Mouse (Mus musculus) adrenal gland (tissue): Measurements from ENCODE around the gene Slc5a5.

Experiments used
- intact Hi-C: fragments of 180-260 bp; cut with DNase I; formaldehyde crosslinking; loops from one replicate; pipeline ENCODE4 v1.15.1; 2025

The Slc5a5 gene

DNA sequence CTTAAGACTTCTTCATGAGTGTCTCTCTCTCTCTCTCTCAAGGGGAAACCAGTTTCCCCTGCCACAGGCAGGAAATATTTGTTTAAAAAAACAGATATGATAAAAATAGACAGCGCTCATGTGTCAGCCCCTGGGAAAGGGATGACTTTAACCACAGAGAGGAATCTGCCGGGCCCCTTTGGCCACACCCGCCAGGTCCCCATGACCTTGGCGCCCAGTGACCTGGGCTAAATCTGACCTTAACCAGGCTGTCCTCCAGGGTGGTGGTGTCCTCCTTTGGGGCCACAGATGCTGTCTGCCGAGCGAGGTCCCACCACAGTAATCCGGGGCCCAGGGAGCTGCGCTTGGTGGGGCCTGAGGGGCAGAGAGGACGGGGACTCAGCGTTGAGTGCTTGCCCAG, 7.9 kb downstream of the Slc5a5 start:
- intact Hi-C loops: no loop called here

- intact Hi-C loops: no loop called here
Observed at GRCm38 (mm10) chr8:70884186-70884585, 8.4 kb downstream of the Slc5a5 start.

DNA sequence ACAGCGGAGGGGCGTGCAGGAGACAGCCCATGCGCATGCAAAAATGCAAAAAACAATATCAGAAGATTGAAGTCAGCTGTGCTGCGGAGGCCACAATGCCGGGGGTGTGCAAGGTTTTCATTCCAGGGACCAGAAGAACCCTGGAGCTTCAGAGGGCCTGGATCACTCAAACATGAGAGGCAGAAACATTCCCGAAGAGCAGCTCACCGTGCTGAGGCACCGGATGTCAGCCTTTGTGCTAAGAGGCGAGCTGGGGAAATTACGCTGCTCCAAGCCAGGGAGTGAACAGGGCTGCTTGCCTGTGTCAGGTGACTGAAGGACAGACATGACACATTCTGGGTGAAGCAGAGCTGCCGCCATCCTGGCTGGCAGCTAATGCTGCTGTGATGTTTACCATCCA, 12.0 kb downstream of the Slc5a5 start:
- intact Hi-C loops: no loop called here

- intact Hi-C loops: no loop called here
Observed at GRCm38 (mm10) chr8:70880126-70880525, 12.4 kb downstream of the Slc5a5 start.

- intact Hi-C loops: no loop called here
Observed at GRCm38 (mm10) chr8:70879500-70879899, 13.1 kb downstream of the Slc5a5 start.

GRCm38 (mm10) chr8:70878178-70878577, 14.4 kb downstream of the Slc5a5 start:
- intact Hi-C loops: no loop called here

- intact Hi-C loops: no loop called here
Observed at GRCm38 (mm10) chr8:70876382-70876781, 16.2 kb downstream of the Slc5a5 start.

DNA sequence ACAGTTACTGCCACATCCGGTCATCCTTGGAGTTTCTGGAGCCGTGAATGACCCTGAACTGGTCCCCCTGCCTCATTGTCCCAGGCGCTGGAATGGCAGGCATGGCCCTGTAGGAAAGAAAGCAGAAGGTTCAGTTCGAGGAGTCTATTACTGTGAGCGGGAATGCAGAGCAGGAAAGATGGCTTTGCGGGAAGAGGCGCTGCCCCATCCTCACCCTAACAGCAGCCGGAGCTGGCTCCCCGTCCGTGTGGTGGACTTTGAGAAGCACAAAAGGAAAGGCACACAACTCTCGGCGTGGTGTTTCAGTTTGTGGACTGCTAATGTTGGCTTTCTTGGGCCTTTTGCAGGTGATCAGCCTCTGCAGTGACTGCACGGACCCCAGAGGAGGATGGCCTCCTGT, 18.1 kb downstream of the Slc5a5 start:
- intact Hi-C loops: loop anchor here (2.0 kb wide), 1 partner anchor 18 kb away; the partner anchor contains the start of gene Slc5a5

- intact Hi-C loops: no loop called here
Observed at GRCm38 (mm10) chr8:70873364-70873985, 19.1 kb downstream of the Slc5a5 start, which contains the start of gene Ccdc124. Ccdc124 (minus strand) TSS chr8:70873935.

DNA sequence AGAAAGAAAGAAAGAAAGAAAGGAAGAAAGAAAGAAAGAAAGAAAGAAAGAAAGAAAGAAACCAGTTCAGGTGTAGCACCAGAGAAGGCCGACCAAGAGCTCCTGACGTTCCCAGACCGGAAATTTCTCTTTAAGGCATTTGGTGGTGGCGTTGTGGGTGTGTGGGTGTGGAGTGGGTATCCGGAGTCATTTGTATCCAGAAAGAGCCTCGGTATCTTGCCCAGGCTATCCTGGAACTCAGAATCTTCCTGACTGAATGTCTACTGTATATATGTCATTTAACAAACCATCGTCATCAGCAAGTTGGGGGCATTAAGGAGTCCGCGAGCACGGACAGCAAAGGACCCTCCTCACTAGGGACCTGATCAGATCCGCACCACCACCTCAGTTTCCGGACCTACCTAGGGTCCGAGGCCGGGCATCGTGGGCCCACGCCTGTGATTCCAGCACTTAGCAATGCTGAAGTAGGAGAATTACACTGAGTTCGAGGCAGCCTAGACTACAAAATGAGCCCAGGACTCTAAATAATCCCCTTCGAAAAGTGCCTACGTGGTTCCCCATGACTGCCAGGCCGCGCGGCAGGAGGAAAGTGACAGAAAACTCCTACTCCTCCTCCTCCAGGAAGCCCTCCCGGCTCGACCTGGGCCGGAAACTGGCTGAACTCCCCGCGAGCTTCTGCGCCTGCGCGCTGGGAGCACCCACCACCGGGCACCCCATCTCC, 19.8 kb downstream of the Slc5a5 start:
- intact Hi-C loops: no loop called here

- intact Hi-C loops: no loop called here
Observed at GRCm38 (mm10) chr8:70871195-70871807, 21.3 kb downstream of the Slc5a5 start.

- intact Hi-C loops: loop anchor here (1.0 kb wide), 1 partner anchor 25 kb away; no protein-coding TSS in a partner anchor
Observed at GRCm38 (mm10) chr8:70869601-70870041, 22.9 kb downstream of the Slc5a5 start.

- intact Hi-C loops: loop anchor here (1.0 kb wide), 1 partner anchor 25 kb away; no protein-coding TSS in a partner anchor
Observed at GRCm38 (mm10) chr8:70869199-70869571, 23.4 kb downstream of the Slc5a5 start.

GRCm38 (mm10) chr8:70868559-70869198, 23.9 kb downstream of the Slc5a5 start:
- intact Hi-C loops: loop anchor here (1.0 kb wide), 1 partner anchor 24 kb away; no protein-coding TSS in a partner anchor

DNA sequence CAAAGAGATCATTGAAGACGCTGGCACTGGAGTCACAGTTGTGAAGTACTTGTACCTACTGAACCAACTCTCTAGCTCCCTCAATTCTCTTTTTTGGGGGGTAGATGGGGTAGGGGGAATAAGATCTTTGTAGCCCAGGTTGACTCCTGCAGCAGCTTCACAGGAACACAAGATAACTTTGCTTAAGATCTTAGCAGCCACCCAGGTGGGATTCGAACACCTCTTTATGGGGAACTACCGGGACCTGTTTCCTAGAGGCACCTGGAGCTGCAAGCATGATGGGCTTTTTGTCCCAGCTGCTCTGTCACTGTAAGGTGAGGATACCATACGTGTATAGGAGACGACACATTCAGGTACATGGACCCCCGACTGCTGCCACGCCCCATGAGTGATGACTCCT, 26.0 kb downstream of the Slc5a5 start:
- intact Hi-C loops: no loop called here

DNA sequence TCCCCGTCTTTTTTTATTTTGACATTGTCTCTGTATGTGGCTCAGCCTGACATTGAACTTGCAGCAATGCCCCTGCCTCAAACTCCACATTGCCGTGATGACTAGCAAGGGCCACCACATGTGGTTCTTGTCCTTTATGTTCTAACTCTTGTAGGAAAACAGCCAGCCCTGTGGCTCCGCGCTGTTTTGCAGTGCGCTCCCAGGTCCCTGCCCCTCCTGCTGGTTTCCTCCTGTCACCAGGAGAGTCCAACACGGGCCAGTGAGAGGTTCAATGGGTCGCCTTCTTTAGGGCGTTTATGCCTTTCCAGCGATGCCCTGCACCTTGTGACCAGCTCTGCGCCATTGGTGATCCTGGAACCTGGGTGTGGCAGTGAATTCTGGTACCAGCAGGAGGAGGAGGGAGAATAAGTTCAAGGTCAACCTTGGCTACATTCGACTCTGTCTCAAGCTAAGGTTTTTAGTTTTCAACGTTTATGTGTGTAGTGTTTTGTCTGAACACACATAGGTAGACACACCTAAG, 26.5 kb downstream of the Slc5a5 start:
- intact Hi-C loops: no loop called here

DNA sequence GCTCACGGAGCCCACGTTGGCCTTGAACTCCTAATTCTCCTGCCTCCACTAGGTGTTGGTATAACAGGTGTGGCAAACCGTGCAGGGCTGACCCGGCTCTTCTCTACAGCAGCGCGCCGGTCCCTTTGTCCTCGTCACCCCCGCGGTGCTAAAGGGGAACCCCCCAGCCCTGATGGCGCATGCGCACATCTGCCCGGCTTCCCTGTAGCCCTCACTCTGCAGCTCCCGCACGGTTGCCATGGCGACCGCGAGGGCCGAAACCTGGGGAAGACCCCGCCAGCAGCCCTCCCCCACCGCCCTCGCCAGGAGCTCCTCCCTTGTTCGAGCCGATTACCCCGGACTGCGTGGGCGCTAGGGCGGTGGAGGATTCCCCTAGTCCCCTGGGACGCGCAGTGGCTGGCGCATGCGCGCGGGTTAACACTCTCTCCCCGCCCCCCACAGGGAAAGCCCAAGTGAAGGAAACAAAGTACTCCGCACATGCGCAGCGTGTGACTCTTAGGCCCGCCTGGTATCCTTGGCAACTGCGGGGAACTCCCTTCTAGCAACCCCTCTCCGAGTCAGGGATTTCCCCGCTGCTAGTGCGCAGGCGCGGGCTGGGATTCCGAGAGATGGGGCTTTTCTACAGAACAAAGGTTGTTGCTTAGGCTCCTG, 27.1 kb downstream of the Slc5a5 start:
- intact Hi-C loops: no loop called here

GRCm38 (mm10) chr8:70864712-70865221, 27.8 kb downstream of the Slc5a5 start:
- intact Hi-C loops: no loop called here

GRCm38 (mm10) chr8:70863956-70864711, 28.4 kb downstream of the Slc5a5 start:
- intact Hi-C loops: no loop called here
